ENCODE assay signal across 13 mouse cellular contexts in genomic region chr1:185151130-185151799, GRCm38 (mm10). TPM values are rescaled to one million over a fixed set of nuclear protein-coding genes. Genes with fewer than 3 reads are reported as not detected.
DNase-seq lines count a peak whose midpoint lies in the region; ATAC-seq and TF ChIP-seq lines count a peak whose summit lies in the region.
"Had no signal": no experiment of that assay in that cellular context is flagged by ENCODE, and none has a peak within 500 bp of the region (broad histone marks: within the 10 kb centered on the region; RNA-seq: fewer than 3 reads in every experiment).

No protein-coding gene starts in this region.

- no peaks in the 10 kb centered on the region for H3K36me3 ChIP-seq in hindbrain, embryonic 10.5 days
- no peaks in the 10 kb centered on the region for H3K36me3 ChIP-seq in hindbrain, embryonic 11.5 days (ENCODE audit: control insufficient read depth, insufficient read depth, low read length)
- H3K36me3 ChIP-seq in CH12.LX (replicated peaks in 1 of 2; ENCODE audit: control insufficient read depth in 1 of 2, insufficient read depth in 1 of 2, low read length in 1 of 2): no peaks in the 10 kb centered on the region
- H3K36me3 ChIP-seq in forebrain, embryonic 12.5 days (replicated peaks): no peaks in the 10 kb centered on the region
- H3K36me3 ChIP-seq in midbrain, embryonic 11.5 days (ENCODE audit: control insufficient read depth, insufficient read depth, low read length): no peaks in the 10 kb centered on the region
- H3K36me3 ChIP-seq: embryonic facial prominence, embryonic 15.5 days; neural tube, embryonic 12.5 days had no signal

- no peak overlapping the region for H3K9ac ChIP-seq in hindbrain, embryonic 11.5 days (ENCODE audit: low read depth, low read length)
- no peak overlapping the region for H3K9ac ChIP-seq in CH12.LX (ENCODE audit: insufficient read depth, low read depth)
- H3K9ac ChIP-seq in forebrain, embryonic 12.5 days: no peak overlapping the region
- no peak overlapping the region for H3K9ac ChIP-seq in midbrain, embryonic 11.5 days (ENCODE audit: low read length)
- H3K9ac ChIP-seq: embryonic facial prominence, embryonic 15.5 days; neural tube, embryonic 12.5 days had no signal

- no peak for TF ChIP-seq POLR2A in CH12.LX (IDR thresholded peaks at IDR 0.05; ENCODE audit: low read depth, low read length)

- peaks cover 14% of the 10 kb centered on the region for H3K4me1 ChIP-seq in hindbrain, embryonic 10.5 days (replicated peaks)
- no peaks in the 10 kb centered on the region for H3K4me1 ChIP-seq in hindbrain, embryonic 11.5 days (replicated peaks; ENCODE audit: control insufficient read depth, insufficient read depth, low read length)
- no peaks in the 10 kb centered on the region for H3K4me1 ChIP-seq in CH12.LX (ENCODE audit: control insufficient read depth in 1 of 2, insufficient read depth in 2 of 2)
- H3K4me1 ChIP-seq in forebrain, embryonic 12.5 days: peaks cover 18% of the 10 kb centered on the region
- H3K4me1 ChIP-seq in midbrain, embryonic 11.5 days (ENCODE audit: control insufficient read depth, insufficient read depth, low read length): peaks cover 18% of the 10 kb centered on the region
- H3K4me1 ChIP-seq: neural tube, embryonic 12.5 days had no signal

- H3K27ac ChIP-seq in hindbrain, embryonic 10.5 days: peak overlapping the region; percentile 13
- no peak overlapping the region for H3K27ac ChIP-seq in hindbrain, embryonic 11.5 days (ENCODE audit: low read depth, low read length)
- H3K27ac ChIP-seq in CH12.LX (ENCODE audit: insufficient read depth, low read depth): no peak overlapping the region
- H3K27ac ChIP-seq in forebrain, embryonic 12.5 days: no peak overlapping the region
- H3K27ac ChIP-seq in midbrain, embryonic 11.5 days (ENCODE audit: low read depth, low read length): no peak overlapping the region
- H3K27ac ChIP-seq in layer of hippocampus, adult 2 months: no peak overlapping the region
- H3K27ac ChIP-seq: neural tube, embryonic 12.5 days had no signal

- no peak for ATAC-seq in hindbrain, embryonic 11.5 days (ENCODE audit: low FRiP score)
- peak; percentile 33; the same call in 1 of the 2 replicates for ATAC-seq in forebrain, embryonic 12.5 days (ENCODE audit: low FRiP score)
- peak; percentile 61; the same call in 1 of the 2 replicates for ATAC-seq in midbrain, embryonic 11.5 days (ENCODE audit: low FRiP score)

- dilution Hi-C loops in CH12.LX (cut with MboI; ENCODE audit: extremely low pct_ligation_motif_present, extremely low pct_unique_long_range_greater_than_20kb, low sequenced_read_pairs): no loop called here

- no peaks in the 10 kb centered on the region for H3K9me3 ChIP-seq in hindbrain, embryonic 10.5 days
- H3K9me3 ChIP-seq in hindbrain, embryonic 11.5 days (ENCODE audit: control insufficient read depth, low read length): no peaks in the 10 kb centered on the region
- H3K9me3 ChIP-seq in CH12.LX (replicated peaks; ENCODE audit: low read length): no peaks in the 10 kb centered on the region
- no peaks in the 10 kb centered on the region for H3K9me3 ChIP-seq in forebrain, embryonic 12.5 days
- no peaks in the 10 kb centered on the region for H3K9me3 ChIP-seq in midbrain, embryonic 11.5 days (ENCODE audit: control insufficient read depth, low read length)
- H3K9me3 ChIP-seq: embryonic facial prominence, embryonic 15.5 days; neural tube, embryonic 12.5 days had no signal

- H3K27me3 ChIP-seq in hindbrain, embryonic 10.5 days (ENCODE audit: insufficient read depth, poor library complexity, severe bottlenecking): no peaks in the 10 kb centered on the region
- no peaks in the 10 kb centered on the region for H3K27me3 ChIP-seq in hindbrain, embryonic 11.5 days (ENCODE audit: control insufficient read depth, insufficient read depth, low read length)
- H3K27me3 ChIP-seq in CH12.LX (replicated peaks): no peaks in the 10 kb centered on the region
- H3K27me3 ChIP-seq in forebrain, embryonic 12.5 days: no peaks in the 10 kb centered on the region
- no peaks in the 10 kb centered on the region for H3K27me3 ChIP-seq in midbrain, embryonic 11.5 days (ENCODE audit: control insufficient read depth, insufficient read depth, low read length)
- H3K27me3 ChIP-seq: embryonic facial prominence, embryonic 15.5 days; neural tube, embryonic 12.5 days had no signal

- TF ChIP-seq RAD21 in CH12.LX (IDR thresholded peaks at IDR 0.05; ENCODE audit: low read depth, low read length): no peak

- WGBS in hindbrain, embryonic 10.5 days: 73% methylated on average over 11 of the region's 11 CpGs
- 75% methylated on average over 11 of the region's 11 CpGs for WGBS in hindbrain, embryonic 11.5 days
- WGBS in forebrain, embryonic 12.5 days: 38% methylated on average over 11 of the region's 11 CpGs
- 48% methylated on average over 11 of the region's 11 CpGs for WGBS in midbrain, embryonic 11.5 days

- in situ Hi-C loops in CH12.LX (cut with MboI; ENCODE audit: low pct_ligation_motif_present, low pct_unique_long_range_greater_than_20kb, low sequenced_read_pairs): no loop called here

- TF ChIP-seq EP300 in CH12.LX (IDR thresholded peaks at IDR 0.05; ENCODE audit: low read length): no peak

- no peak for TF ChIP-seq CTCF in CH12.LX (conservative IDR thresholded peaks at IDR 0.05 in 1 of 2, IDR thresholded peaks at IDR 0.05 in 1 of 2; ENCODE audit: low read depth in 2 of 2, low read length in 2 of 2)
- no peak for TF ChIP-seq CTCF in layer of hippocampus, adult 2 months (conservative IDR thresholded peaks at IDR 0.05)

- H3K4me2 ChIP-seq in hindbrain, embryonic 11.5 days (replicated peaks; ENCODE audit: low read depth, low read length): no peak overlapping the region
- peak overlapping the region; percentile 50; the same call in 1 of the 2 replicates for H3K4me2 ChIP-seq in CH12.LX (ENCODE audit: insufficient read depth, low read depth, poor library complexity, severe bottlenecking)
- no peak overlapping the region for H3K4me2 ChIP-seq in forebrain, embryonic 12.5 days
- H3K4me2 ChIP-seq in midbrain, embryonic 11.5 days: no peak overlapping the region
- H3K4me2 ChIP-seq: embryonic facial prominence, embryonic 15.5 days; neural tube, embryonic 12.5 days had no signal

- H3K4me3 ChIP-seq in hindbrain, embryonic 10.5 days: no peak overlapping the region
- no peak overlapping the region for H3K4me3 ChIP-seq in hindbrain, embryonic 11.5 days (ENCODE audit: low read depth, low read length)
- H3K4me3 ChIP-seq in CH12.LX (replicated peaks in 1 of 3; ENCODE audit: low read depth in 2 of 3, low read length in 2 of 3, poor library complexity in 1 of 3): no peak overlapping the region
- no peak overlapping the region for H3K4me3 ChIP-seq in forebrain, embryonic 12.5 days (replicated peaks)
- H3K4me3 ChIP-seq in midbrain, embryonic 11.5 days (ENCODE audit: low read depth, low read length): no peak overlapping the region
- H3K4me3 ChIP-seq in layer of hippocampus, adult 2 months: no peak overlapping the region
- H3K4me3 ChIP-seq: embryonic facial prominence, embryonic 15.5 days; neural tube, embryonic 12.5 days had no signal

- DNase-seq in hindbrain, embryonic 10.5 days (ENCODE audit: low spot score): no peak
- DNase-seq in hindbrain, embryonic 11.5 days (ENCODE audit: low spot score): no peak
- no peak for DNase-seq in CH12.LX (ENCODE audit: extremely low read depth)
- peak; percentile 87 for DNase-seq in midbrain, embryonic 11.5 days (ENCODE audit: low spot score, missing footprints)
- DNase-seq in layer of hippocampus, adult 2 months (ENCODE audit: low spot score in 2 of 2): no peak
- no peak for DNase-seq in right cerebral cortex, postnatal 36 days (ENCODE audit: low spot score in 2 of 2)
- DNase-seq in layer of hippocampus, adult 18-20 months (ENCODE audit: low spot score in 2 of 2): no peak
- DNase-seq: adrenal gland, postnatal 36 days; cerebellum, adult 11 months; thymus, adult 2 months had no signal

- H3K79me2 ChIP-seq in CH12.LX (replicated peaks; ENCODE audit: control insufficient read depth, extremely low read depth, insufficient read depth, poor library complexity, severe bottlenecking): no peaks in the 10 kb centered on the region

TF ChIP-seq in CH12.LX, 34 proteins besides CTCF, POLR2A, EP300 and RAD21:
- no peak for TF ChIP-seq ETS1 (conservative IDR thresholded peaks at IDR 0.05; ENCODE audit: low read depth, low read length)
- no peak for TF ChIP-seq JUN (IDR thresholded peaks at IDR 0.05; ENCODE audit: insufficient read depth, low read depth, low read length)
- TF ChIP-seq IRF4 (IDR thresholded peaks at IDR 0.05; ENCODE audit: low read depth, low read length): no peak
- TF ChIP-seq NRF1 (IDR thresholded peaks at IDR 0.05; ENCODE audit: low read depth, low read length): no peak
- TF ChIP-seq KAT2A (IDR thresholded peaks at IDR 0.05; ENCODE audit: insufficient replicate concordance, low read length): no peak
- no peak for TF ChIP-seq MAZ (IDR thresholded peaks at IDR 0.05; ENCODE audit: low read depth, low read length)
- TF ChIP-seq UBTF (IDR thresholded peaks at IDR 0.05; ENCODE audit: low read depth, low read length): no peak
- TF ChIP-seq HCFC1 (IDR thresholded peaks at IDR 0.05; ENCODE audit: low read depth, low read length): no peak
- TF ChIP-seq USF1 (IDR thresholded peaks at IDR 0.05; ENCODE audit: low read depth, low read length): no peak
- no peak for TF ChIP-seq MEF2A (IDR thresholded peaks at IDR 0.05; ENCODE audit: borderline replicate concordance, low read depth, low read length)
- no peak for TF ChIP-seq SMC3 (IDR thresholded peaks at IDR 0.05; ENCODE audit: low read depth, low read length)
- TF ChIP-seq SIN3A (IDR thresholded peaks at IDR 0.05; ENCODE audit: low read length): no peak
- no peak for TF ChIP-seq USF2 (conservative IDR thresholded peaks at IDR 0.05; ENCODE audit: low read depth, low read length)
- no peak for TF ChIP-seq MXI1 (IDR thresholded peaks at IDR 0.05; ENCODE audit: low read depth, low read length)

RNA-seq across cellular contexts. Expression of gene Rab3gap2, which starts 52.7 kb away (rescaled TPM):
- polyA plus RNA-seq in hindbrain, embryonic 10.5 days (2016; fragmentation: Nextera tagmentation; extraction: Ambion mirVana): 19.3 and 20.2 TPM in 2 replicates
- polyA plus RNA-seq in hindbrain, embryonic 11.5 days (2014; fragmentation: Nextera tagmentation; extraction: Ambion mirVana): 23.3 and 23.6 TPM in 2 replicates
- total RNA-seq in CH12.LX (2012; rRNA removed) (24.0 and 24.7 TPM in 2 replicates), CH12.LX (2014; rRNA removed) (22.1 and 22.7 TPM in 2 replicates)
- polyA plus RNA-seq in CH12.LX (2012; ENCODE audit: insufficient read length, low read depth): 34.5 and 39.1 TPM in 2 replicates
- polyA plus RNA-seq in forebrain, embryonic 12.5 days (2016; fragmentation: Nextera tagmentation; extraction: Ambion mirVana): 24.0 and 24.5 TPM in 2 replicates
- polyA plus RNA-seq in midbrain, embryonic 11.5 days (2014; fragmentation: Nextera tagmentation; extraction: Ambion mirVana): 21.0 and 22.3 TPM in 2 replicates
- total RNA-seq in layer of hippocampus, adult 2 months (2021): 10 to 100 TPM; 65.8 to 70.8 TPM
- total RNA-seq in layer of hippocampus, adult 18-20 months (2021): 10 to 100 TPM; 64.9 to 67.7 TPM
